Mouse (Mus musculus) hindbrain, embryonic 13.5 days (tissue): ENCODE results near the gene Pcsk6. TPM values are rescaled to one million over a fixed set of nuclear protein-coding genes. Genes with fewer than 3 reads are reported as not detected.

Experiments used
- ATAC-seq: fragments of 200-750 bp; cut with Nextera tagmentation; 2 replicates; pipeline ENCODE4 v1.8.0; 2017; ENCODE audit warnings: moderate TSS enrichment; ENCODE audit not compliant: low FRiP score
- H3K27ac ChIP-seq: fragments of 300-500 bp; sonication (generic); 2 replicates; pipeline ENCODE4 v1.5.1; 2015; ENCODE audit warnings: inconsistent platforms, mild to moderate bottlenecking, moderate library complexity
- H3K27me3 ChIP-seq: fragments of 300-500 bp; sonication (generic); 2 replicates; pipeline ENCODE4 v1.6.1; 2015; ENCODE audit warnings: mild to moderate bottlenecking, inconsistent platforms
- H3K36me3 ChIP-seq: fragments of 300-500 bp; sonication (generic); 2 replicates; pipeline ENCODE4 v1.6.1; 2015; ENCODE audit warnings: mild to moderate bottlenecking, inconsistent platforms
- H3K4me1 ChIP-seq: fragments of 300-500 bp; sonication (generic); replicated peaks from 2 replicates; pipeline ENCODE4 v1.6.1; 2015; ENCODE audit warnings: inconsistent platforms
- H3K4me2 ChIP-seq: fragments of 300-500 bp; sonication (generic); 2 replicates; pipeline ENCODE4 v1.6.1; 2015; ENCODE audit warnings: inconsistent platforms, mild to moderate bottlenecking, moderate library complexity
- H3K4me3 ChIP-seq: fragments of 300-500 bp; sonication (generic); 2 replicates; pipeline ENCODE4 v1.5.1; 2015; ENCODE audit warnings: mild to moderate bottlenecking, inconsistent platforms
- H3K9ac ChIP-seq: fragments of 300-500 bp; sonication (generic); 2 replicates; pipeline ENCODE4 v1.6.1; 2015; ENCODE audit warnings: mild to moderate bottlenecking, inconsistent platforms
- H3K9me3 ChIP-seq: fragments of 300-500 bp; sonication (generic); 2 replicates; pipeline ENCODE4 v1.6.1; 2016; ENCODE audit warnings: inconsistent platforms
- WGBS: fragments of 180-500 bp; shearing (Covaris S2); methylation state at CpG from one replicate; pipeline ENCODE4 v1.1.7; 2015; 5-methylcytosine and 5-hydroxymethylcytosine counted together
- polyA plus RNA-seq: library from polyadenylated mRNA; unstranded; fragments of >200 nt; fragmentation: Nextera tagmentation; extraction: Ambion mirVana; gene quantifications from 2 replicates; pipeline ENCODE4 v1.2.1, GENCODE M21; 2015

Gene Pcsk6
- polyA plus RNA-seq, 1 experiment from 2014 or later = 0.52 TPM

- no peak for ATAC-seq
These were observed 95.7 kb downstream of the Pcsk6 start for GRCm38 (mm10) chr7:65957245-65957644.

GRCm38 (mm10) chr7:65958105-65958504 lies 96.6 kb downstream of the Pcsk6 start:
- 90% methylated on average over 5 of the region's 5 CpGs for WGBS
- Histone ChIP-seq H3K4me1 (peaks cover 18% of the 10 kb centered on the region), H3K36me3 (no peaks in the 10 kb centered on the region), H3K4me3 (no peak overlapping the region), H3K9ac (no peak overlapping the region), H3K4me2 (no peak overlapping the region), H3K9me3 (no peaks in the 10 kb centered on the region), H3K27me3 (0 out of 2 replicates have a peak, but pooled peaks cover 9% of the 10 kb centered on the region), H3K27ac (no peak overlapping the region)
- no peak for ATAC-seq

More at GRCm38 (mm10) chr7:65957245-65957644, 95.7 kb downstream of the Pcsk6 start:
- H3K36me3 ChIP-seq = no peaks in the 10 kb centered on the region
- no peak overlapping the region for H3K4me2 ChIP-seq
- no peaks in the 10 kb centered on the region for H3K9me3 ChIP-seq
- peaks cover 14% of the 10 kb centered on the region for H3K4me1 ChIP-seq
- no peak overlapping the region for H3K4me3 ChIP-seq
- H3K9ac ChIP-seq = no peak overlapping the region
- WGBS = 93% methylated on average over 1 of the region's 1 CpGs
- H3K27ac ChIP-seq = no peak overlapping the region
- 0 out of 2 replicates have a peak, but pooled peaks cover 9% of the 10 kb centered on the region for H3K27me3 ChIP-seq

- H3K9me3 ChIP-seq = no peaks in the 10 kb centered on the region
- no peak overlapping the region for H3K4me3 ChIP-seq
- H3K4me2 ChIP-seq = no peak overlapping the region
- 0 out of 2 replicates have a peak, but pooled peaks cover 9% of the 10 kb centered on the region for H3K27me3 ChIP-seq
- ATAC-seq = no peak
- H3K4me1 ChIP-seq = peaks cover 18% of the 10 kb centered on the region
- 97% methylated on average over 9 of the region's 9 CpGs for WGBS
- no peak overlapping the region for H3K9ac ChIP-seq
- no peak overlapping the region for H3K27ac ChIP-seq
- no peaks in the 10 kb centered on the region for H3K36me3 ChIP-seq
These were observed 97.8 kb downstream of the Pcsk6 start for GRCm38 (mm10) chr7:65959221-65959924.

- WGBS = 83% methylated on average over 7 of the region's 7 CpGs
- no peak for ATAC-seq
- Histone ChIP-seq H3K4me3 (no peak overlapping the region), H3K9me3 (no peaks in the 10 kb centered on the region), H3K36me3 (no peaks in the 10 kb centered on the region), H3K27ac (no peak overlapping the region), H3K4me1 (0 out of 2 replicates have a peak, but pooled peaks cover 5% of the 10 kb centered on the region), H3K9ac (no peak overlapping the region), H3K27me3 (0 out of 2 replicates have a peak, but pooled peaks cover 6% of the 10 kb centered on the region), H3K4me2 (no peak overlapping the region)
These were observed 101.1 kb downstream of the Pcsk6 start for GRCm38 (mm10) chr7:65962611-65963010.

GRCm38 (mm10) chr7:65964398-65964797 lies 102.9 kb downstream of the Pcsk6 start:
- no peaks in the 10 kb centered on the region for H3K27me3 ChIP-seq
- H3K9ac ChIP-seq = no peak overlapping the region
- ATAC-seq = no peak
- no peak overlapping the region for H3K27ac ChIP-seq
- H3K4me3 ChIP-seq = no peak overlapping the region
- peaks cover 2% of the 10 kb centered on the region; the same call in 1 of the 2 replicates for H3K9me3 ChIP-seq
- H3K4me2 ChIP-seq = no peak overlapping the region
- H3K4me1 ChIP-seq = 0 out of 2 replicates have a peak, but pooled peaks cover 5% of the 10 kb centered on the region
- no peaks in the 10 kb centered on the region for H3K36me3 ChIP-seq

GRCm38 (mm10) chr7:65971301-65971700 lies 109.8 kb downstream of the Pcsk6 start:
- Histone ChIP-seq H3K36me3 (no peaks in the 10 kb centered on the region), H3K9ac (no peak overlapping the region), H3K4me3 (no peak overlapping the region), H3K9me3 (peaks cover 2% of the 10 kb centered on the region; the same call in 1 of the 2 replicates), H3K4me1 (peaks cover 3% of the 10 kb centered on the region; the same call in 1 of the 2 replicates), H3K27me3 (no peaks in the 10 kb centered on the region), H3K27ac (no peak overlapping the region), H3K4me2 (no peak overlapping the region)
- WGBS = 91% methylated on average over 10 of the region's 10 CpGs
- no peak for ATAC-seq

- Histone ChIP-seq H3K4me1 (peaks cover 4% of the 10 kb centered on the region; the same call in 1 of the 2 replicates), H3K9me3 (no peaks in the 10 kb centered on the region), H3K9ac (no peak overlapping the region), H3K4me2 (no peak overlapping the region), H3K27me3 (no peaks in the 10 kb centered on the region), H3K36me3 (no peaks in the 10 kb centered on the region), H3K4me3 (no peak overlapping the region), H3K27ac (no peak overlapping the region)
- no peak for ATAC-seq
- 85% methylated on average over 5 of the region's 5 CpGs for WGBS
These were observed 115.8 kb downstream of the Pcsk6 start for GRCm38 (mm10) chr7:65977286-65977685.

GRCm38 (mm10) chr7:65977977-65978376 lies 116.4 kb downstream of the Pcsk6 start:
- WGBS = 87% methylated on average over 11 of the region's 11 CpGs
- Histone ChIP-seq H3K4me1 (peaks cover 4% of the 10 kb centered on the region; the same call in 1 of the 2 replicates), H3K9me3 (no peaks in the 10 kb centered on the region), H3K36me3 (no peaks in the 10 kb centered on the region), H3K4me3 (no peak overlapping the region), H3K4me2 (no peak overlapping the region), H3K27me3 (no peaks in the 10 kb centered on the region), H3K27ac (no peak overlapping the region), H3K9ac (no peak overlapping the region)
- no peak for ATAC-seq

- Histone ChIP-seq H3K4me2 (no peak overlapping the region), H3K27ac (no peak overlapping the region), H3K9ac (no peak overlapping the region), H3K4me3 (no peak overlapping the region), H3K27me3 (no peaks in the 10 kb centered on the region), H3K9me3 (no peaks in the 10 kb centered on the region), H3K4me1 (0 out of 2 replicates have a peak, but pooled peaks cover 4% of the 10 kb centered on the region), H3K36me3 (no peaks in the 10 kb centered on the region)
- no peak for ATAC-seq
- WGBS = 83% methylated on average over 11 of the region's 11 CpGs
These were observed 117.7 kb downstream of the Pcsk6 start for GRCm38 (mm10) chr7:65978996-65979823.

- no peak overlapping the region for H3K9ac ChIP-seq
- H3K27me3 ChIP-seq = no peaks in the 10 kb centered on the region
- H3K36me3 ChIP-seq = no peaks in the 10 kb centered on the region
- no peaks in the 10 kb centered on the region for H3K9me3 ChIP-seq
- ATAC-seq = no peak
- H3K27ac ChIP-seq = no peak overlapping the region
- WGBS = 93% methylated on average over 9 of the region's 9 CpGs
- no peak overlapping the region for H3K4me2 ChIP-seq
- H3K4me3 ChIP-seq = no peak overlapping the region
- H3K4me1 ChIP-seq = 0 out of 2 replicates have a peak, but pooled peaks cover 4% of the 10 kb centered on the region
These were observed 118.5 kb downstream of the Pcsk6 start for GRCm38 (mm10) chr7:65980000-65980399.

GRCm38 (mm10) chr7:65982057-65982456 lies 120.5 kb downstream of the Pcsk6 start:
- H3K36me3 ChIP-seq = no peaks in the 10 kb centered on the region
- H3K4me3 ChIP-seq = no peak overlapping the region
- WGBS = 85% methylated on average over 3 of the region's 3 CpGs
- 0 out of 2 replicates have a peak, but pooled peaks cover 4% of the 10 kb centered on the region for H3K4me1 ChIP-seq
- H3K27ac ChIP-seq = no peak overlapping the region
- no peaks in the 10 kb centered on the region for H3K27me3 ChIP-seq
- ATAC-seq = no peak
- no peak overlapping the region for H3K9ac ChIP-seq
- no peaks in the 10 kb centered on the region for H3K9me3 ChIP-seq
- H3K4me2 ChIP-seq = no peak overlapping the region

GRCm38 (mm10) chr7:65988249-65988648 lies 126.7 kb downstream of the Pcsk6 start:
- Histone ChIP-seq H3K27ac (no peak overlapping the region), H3K9me3 (no peaks in the 10 kb centered on the region; the same call in 1 of the 2 replicates), H3K36me3 (no peaks in the 10 kb centered on the region), H3K4me3 (no peak overlapping the region), H3K4me2 (no peak overlapping the region), H3K4me1 (no peaks in the 10 kb centered on the region), H3K27me3 (no peaks in the 10 kb centered on the region), H3K9ac (no peak overlapping the region)
- ATAC-seq = no peak
- WGBS = 85% methylated on average over 4 of the region's 4 CpGs
